Mouse (Mus musculus) megakaryocyte-erythroid progenitor cell, adult 5-6 weeks (primary cell): ENCODE results near the gene Txnrd3. TPM values are rescaled to one million over a fixed set of nuclear protein-coding genes. Genes with fewer than 3 reads are reported as not detected.

Experiments used
- ATAC-seq: replicated peaks from 2 replicates; pipeline ENCODE4 v1.8.0; 2016; ENCODE audit warnings: mild to moderate bottlenecking, inconsistent platforms; ENCODE audit not compliant: severe bottlenecking, poor library complexity, low FRiP score, low TSS enrichment
- total RNA-seq, 2 experiments: library from RNA; stranded (forward) in 1 of 2; stranded (reverse) in 1 of 2; fragments of 200-1000, 215-1000 nt in 1 of 2; fragments of >200 nt in 1 of 2; fragmentation: Nextera tagmentation in 1 of 2; gene quantifications; 2 replicates each; pipeline ENCODE4 v1.2.3; 2014 to 2017

Gene Txnrd3
- total RNA-seq, 2 experiments from 2014 or later: 11.1 to 22.8 TPM

GRCm38 (mm10) chr6:89707240-89707639, 63.5 kb downstream of the Txnrd3 start, which contains the start of gene Vmn1r40:
Gene Vmn1r40 (plus strand): TSS chr6:89707540.
- no peak for ATAC-seq

DNA sequence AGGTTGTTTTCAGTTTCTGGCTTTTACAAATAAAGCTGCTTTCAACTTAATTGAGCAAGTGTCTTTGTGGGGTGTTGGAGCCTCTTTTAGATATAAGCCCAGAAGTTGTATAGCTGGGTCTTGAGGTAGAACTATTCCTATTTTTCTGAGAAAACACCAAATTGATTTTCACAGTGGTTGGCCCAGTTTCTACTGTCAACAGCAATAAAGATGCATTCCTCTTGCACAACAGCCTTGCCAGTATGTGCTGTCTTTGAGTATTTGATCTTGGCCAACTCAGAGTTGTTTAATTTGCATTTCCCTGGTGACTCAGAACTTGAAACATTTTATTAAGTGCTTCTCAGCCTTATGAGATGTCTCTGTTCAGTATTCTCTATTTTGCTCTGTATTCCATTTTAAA, 74.3 kb downstream of the Txnrd3 start:
- no peak for ATAC-seq

Other genes starting within 250 kb of the Txnrd3 start
- gene Chchd6, start 48.3 kb upstream of the Txnrd3 start, total RNA-seq (2014; fragmentation: Nextera tagmentation): 11.4 and 16.1 TPM in 2 replicates
- gene Chchd6, start 48.3 kb upstream of the Txnrd3 start, total RNA-seq (2017): 7.0 and 12.0 TPM in 2 replicates
- not detected in 2 replicates for gene Vmn1r40, start 63.6 kb downstream of the Txnrd3 start, total RNA-seq (2014; fragmentation: Nextera tagmentation)
- gene Vmn1r40, start 63.6 kb downstream of the Txnrd3 start, total RNA-seq (2017): not detected in 2 replicates
- not detected in 2 replicates for gene Vmn1r41, start 96.8 kb downstream of the Txnrd3 start, total RNA-seq (2014; fragmentation: Nextera tagmentation)
- not detected in 2 replicates for gene Vmn1r41, start 96.8 kb downstream of the Txnrd3 start, total RNA-seq (2017)
- not detected in 2 replicates for gene Vmn1r42, start 232.4 kb downstream of the Txnrd3 start, total RNA-seq (2014; fragmentation: Nextera tagmentation)
- not detected in 2 replicates for gene Vmn1r42, start 232.4 kb downstream of the Txnrd3 start, total RNA-seq (2017)
- not detected in 2 replicates for gene Vmn1r43, start 232.4 kb downstream of the Txnrd3 start, total RNA-seq (2014; fragmentation: Nextera tagmentation)
- not detected in 2 replicates for gene Vmn1r43, start 232.4 kb downstream of the Txnrd3 start, total RNA-seq (2017)
- gene Vmn1r44, start 239.7 kb downstream of the Txnrd3 start, total RNA-seq (2014; fragmentation: Nextera tagmentation): not detected in 2 replicates
- not detected in 2 replicates for gene Vmn1r44, start 239.7 kb downstream of the Txnrd3 start, total RNA-seq (2017)